Mouse (Mus musculus): Measurements from ENCODE around the gene Arrb1. TPM values are rescaled to one million over a fixed set of nuclear protein-coding genes. Genes with fewer than 3 reads are reported as not detected.

Gene Arrb1
- polyA plus RNA-seq, 1 experiment from 2014 or later, result 4.9 TPM

- no peaks in the 10 kb centered on the region for H3K27me3 ChIP-seq (ENCODE audit: control insufficient read depth, insufficient read depth, low read length)
- peak; percentile 82 for ATAC-seq (replicated peaks; ENCODE audit: extremely low read depth, insufficient read depth, low FRiP score)
- no peaks in the 10 kb centered on the region for H3K36me3 ChIP-seq (ENCODE audit: control insufficient read depth, insufficient read depth)
- H3K4me2 ChIP-seq (ENCODE audit: low read depth, low read length), result peak overlapping the region; percentile 7
- H3K4me1 ChIP-seq (ENCODE audit: control insufficient read depth, insufficient read depth, low read length), result peaks cover 29% of the 10 kb centered on the region
- WGBS, result 10% methylated on average over 10 of the region's 10 CpGs
- 0 out of 2 replicates have a peak overlapping the region, but pooled peaks have one; percentile 0 for H3K4me3 ChIP-seq (ENCODE audit: low read length)
- peak overlapping the region; percentile 68 for H3K9ac ChIP-seq (ENCODE audit: low read length)
- peak overlapping the region; percentile 94 for H3K27ac ChIP-seq (ENCODE audit: low read length)
- H3K9me3 ChIP-seq (replicated peaks; ENCODE audit: control insufficient read depth, low read length), result no peaks in the 10 kb centered on the region
Observed at GRCm38 (mm10) chr7:99545885-99546745, 10.8 kb downstream of the Arrb1 start.

- Histone ChIP-seq H3K4me2 (ENCODE audit: low read depth, low read length) (no peak overlapping the region), H3K27me3 (ENCODE audit: control insufficient read depth, insufficient read depth, low read length) (no peaks in the 10 kb centered on the region), H3K4me1 (ENCODE audit: control insufficient read depth, insufficient read depth, low read length) (peaks cover 34% of the 10 kb centered on the region), H3K9ac (ENCODE audit: low read length) (no peak overlapping the region), H3K27ac (ENCODE audit: low read length) (peak overlapping the region; percentile 62), H3K36me3 (ENCODE audit: control insufficient read depth, insufficient read depth) (no peaks in the 10 kb centered on the region), H3K4me3 (ENCODE audit: low read length) (no peak overlapping the region), H3K9me3 (replicated peaks; ENCODE audit: control insufficient read depth, low read length) (no peaks in the 10 kb centered on the region)
- ATAC-seq (replicated peaks; ENCODE audit: extremely low read depth, insufficient read depth, low FRiP score), result no peak
- WGBS, result 40% methylated on average over 11 of the region's 11 CpGs
Observed at GRCm38 (mm10) chr7:99547584-99548487, 12.6 kb downstream of the Arrb1 start.

- 83% methylated on average over 5 of the region's 5 CpGs for WGBS
- H3K9me3 ChIP-seq (replicated peaks; ENCODE audit: control insufficient read depth, low read length), result no peaks in the 10 kb centered on the region
- H3K9ac ChIP-seq (ENCODE audit: low read length), result no peak overlapping the region
- no peak overlapping the region for H3K4me3 ChIP-seq (ENCODE audit: low read length)
- H3K27me3 ChIP-seq (ENCODE audit: control insufficient read depth, insufficient read depth, low read length), result no peaks in the 10 kb centered on the region
- ATAC-seq (replicated peaks; ENCODE audit: extremely low read depth, insufficient read depth, low FRiP score), result no peak
- H3K27ac ChIP-seq (ENCODE audit: low read length), result no peak overlapping the region
- peaks cover 46% of the 10 kb centered on the region for H3K4me1 ChIP-seq (ENCODE audit: control insufficient read depth, insufficient read depth, low read length)
- H3K36me3 ChIP-seq (ENCODE audit: control insufficient read depth, insufficient read depth), result no peaks in the 10 kb centered on the region
- H3K4me2 ChIP-seq (ENCODE audit: low read depth, low read length), result no peak overlapping the region
Observed at GRCm38 (mm10) chr7:99549668-99550067, 14.4 kb downstream of the Arrb1 start.

- Histone ChIP-seq H3K27me3 (ENCODE audit: control insufficient read depth, insufficient read depth, low read length) (no peaks in the 10 kb centered on the region), H3K4me3 (ENCODE audit: low read length) (no peak overlapping the region), H3K36me3 (ENCODE audit: control insufficient read depth, insufficient read depth) (no peaks in the 10 kb centered on the region), H3K4me2 (ENCODE audit: low read depth, low read length) (no peak overlapping the region), H3K9ac (ENCODE audit: low read length) (no peak overlapping the region), H3K9me3 (replicated peaks; ENCODE audit: control insufficient read depth, low read length) (no peaks in the 10 kb centered on the region), H3K27ac (ENCODE audit: low read length) (no peak overlapping the region), H3K4me1 (ENCODE audit: control insufficient read depth, insufficient read depth, low read length) (peaks cover 30% of the 10 kb centered on the region)
- WGBS, result 95% methylated on average over 3 of the region's 3 CpGs
- no peak for ATAC-seq (replicated peaks; ENCODE audit: extremely low read depth, insufficient read depth, low FRiP score)
Observed at GRCm38 (mm10) chr7:99551623-99552022, 16.4 kb downstream of the Arrb1 start.

- peak overlapping the region; percentile 0; the same call in 1 of the 2 replicates for H3K4me2 ChIP-seq (ENCODE audit: low read depth, low read length)
- H3K27me3 ChIP-seq (ENCODE audit: control insufficient read depth, insufficient read depth, low read length), result no peaks in the 10 kb centered on the region
- H3K9me3 ChIP-seq (replicated peaks; ENCODE audit: control insufficient read depth, low read length), result no peaks in the 10 kb centered on the region
- no peak overlapping the region for H3K4me3 ChIP-seq (ENCODE audit: low read length)
- peaks cover 20% of the 10 kb centered on the region for H3K4me1 ChIP-seq (ENCODE audit: control insufficient read depth, insufficient read depth, low read length)
- WGBS, result 27% methylated on average over 9 of the region's 9 CpGs
- H3K36me3 ChIP-seq (ENCODE audit: control insufficient read depth, insufficient read depth), result no peaks in the 10 kb centered on the region
- peak; percentile 82 for ATAC-seq (replicated peaks; ENCODE audit: extremely low read depth, insufficient read depth, low FRiP score)
- H3K27ac ChIP-seq (ENCODE audit: low read length), result peak overlapping the region; percentile 66
- H3K9ac ChIP-seq (ENCODE audit: low read length), result no peak overlapping the region
Observed at GRCm38 (mm10) chr7:99553222-99553884, 18.1 kb downstream of the Arrb1 start.

- WGBS, result 27% methylated on average over 4 of the region's 4 CpGs
- no peaks in the 10 kb centered on the region for H3K9me3 ChIP-seq (replicated peaks; ENCODE audit: control insufficient read depth, low read length)
- H3K9ac ChIP-seq (ENCODE audit: low read length), result no peak overlapping the region
- no peak overlapping the region for H3K4me3 ChIP-seq (ENCODE audit: low read length)
- H3K4me2 ChIP-seq (ENCODE audit: low read depth, low read length), result peak overlapping the region; percentile 0; the same call in 1 of the 2 replicates
- H3K27me3 ChIP-seq (ENCODE audit: control insufficient read depth, insufficient read depth, low read length), result no peaks in the 10 kb centered on the region
- H3K4me1 ChIP-seq (ENCODE audit: control insufficient read depth, insufficient read depth, low read length), result peaks cover 20% of the 10 kb centered on the region
- H3K36me3 ChIP-seq (ENCODE audit: control insufficient read depth, insufficient read depth), result no peaks in the 10 kb centered on the region
- peak overlapping the region; percentile 66 for H3K27ac ChIP-seq (ENCODE audit: low read length)
- 0 out of 2 replicates have a peak, but pooled peaks have one; percentile 6 for ATAC-seq (replicated peaks; ENCODE audit: extremely low read depth, insufficient read depth, low FRiP score)
Observed at GRCm38 (mm10) chr7:99553885-99554269, 18.6 kb downstream of the Arrb1 start.

GRCm38 (mm10) chr7:99555862-99556261 lies 20.6 kb downstream of the Arrb1 start:
- no peak overlapping the region for H3K27ac ChIP-seq (ENCODE audit: low read length)
- peaks cover 22% of the 10 kb centered on the region for H3K4me1 ChIP-seq (ENCODE audit: control insufficient read depth, insufficient read depth, low read length)
- H3K27me3 ChIP-seq (ENCODE audit: control insufficient read depth, insufficient read depth, low read length), result no peaks in the 10 kb centered on the region
- ATAC-seq (replicated peaks; ENCODE audit: extremely low read depth, insufficient read depth, low FRiP score), result no peak
- no peak overlapping the region for H3K9ac ChIP-seq (ENCODE audit: low read length)
- H3K4me2 ChIP-seq (ENCODE audit: low read depth, low read length), result no peak overlapping the region
- H3K9me3 ChIP-seq (replicated peaks; ENCODE audit: control insufficient read depth, low read length), result no peaks in the 10 kb centered on the region
- H3K36me3 ChIP-seq (ENCODE audit: control insufficient read depth, insufficient read depth), result no peaks in the 10 kb centered on the region
- 24% methylated on average over 6 of the region's 6 CpGs for WGBS
- no peak overlapping the region for H3K4me3 ChIP-seq (ENCODE audit: low read length)

- no peak overlapping the region for H3K4me2 ChIP-seq (ENCODE audit: low read depth, low read length)
- peaks cover 17% of the 10 kb centered on the region for H3K4me1 ChIP-seq (ENCODE audit: control insufficient read depth, insufficient read depth, low read length)
- no peaks in the 10 kb centered on the region for H3K9me3 ChIP-seq (replicated peaks; ENCODE audit: control insufficient read depth, low read length)
- no peaks in the 10 kb centered on the region for H3K36me3 ChIP-seq (ENCODE audit: control insufficient read depth, insufficient read depth)
- no peak overlapping the region for H3K4me3 ChIP-seq (ENCODE audit: low read length)
- no peak overlapping the region for H3K27ac ChIP-seq (ENCODE audit: low read length)
- no peak overlapping the region for H3K9ac ChIP-seq (ENCODE audit: low read length)
- no peaks in the 10 kb centered on the region for H3K27me3 ChIP-seq (ENCODE audit: control insufficient read depth, insufficient read depth, low read length)
- WGBS, result 40% methylated on average over 11 of the region's 11 CpGs
- no peak for ATAC-seq (replicated peaks; ENCODE audit: extremely low read depth, insufficient read depth, low FRiP score)
Observed at GRCm38 (mm10) chr7:99559091-99559490, 23.8 kb downstream of the Arrb1 start.
